Mouse (Mus musculus) left cerebral cortex, adult 11 months (tissue): ENCODE results near the gene Kdm5b.

ENCODE experiments used
- DNase-seq: peaks from one replicate; pipeline ENCODE4 v3.0.0; 2022; ENCODE audit warnings: low spot score

The Kdm5b gene

DNA sequence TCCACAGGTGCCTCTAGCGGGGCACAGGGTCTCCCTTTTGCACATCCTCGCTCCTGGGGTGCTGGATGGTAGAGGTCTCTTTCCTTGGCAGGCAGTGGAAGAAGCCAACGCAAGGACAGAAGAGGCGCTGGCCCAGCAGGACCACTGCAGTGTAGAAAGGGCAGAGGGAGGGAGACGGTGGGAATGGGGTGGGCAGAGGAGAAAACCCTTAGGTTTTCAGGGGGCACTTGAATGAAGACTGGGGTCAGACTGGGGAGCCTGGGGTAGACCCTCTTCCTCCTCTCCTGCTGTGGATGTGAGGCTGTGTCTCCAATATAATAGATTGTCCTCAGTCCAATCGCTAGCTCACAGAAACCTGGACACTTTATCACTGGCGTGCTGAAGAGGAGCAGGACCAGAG, 87.6 kb downstream of the Kdm5b start:
- DNase-seq, result no peak

DNA sequence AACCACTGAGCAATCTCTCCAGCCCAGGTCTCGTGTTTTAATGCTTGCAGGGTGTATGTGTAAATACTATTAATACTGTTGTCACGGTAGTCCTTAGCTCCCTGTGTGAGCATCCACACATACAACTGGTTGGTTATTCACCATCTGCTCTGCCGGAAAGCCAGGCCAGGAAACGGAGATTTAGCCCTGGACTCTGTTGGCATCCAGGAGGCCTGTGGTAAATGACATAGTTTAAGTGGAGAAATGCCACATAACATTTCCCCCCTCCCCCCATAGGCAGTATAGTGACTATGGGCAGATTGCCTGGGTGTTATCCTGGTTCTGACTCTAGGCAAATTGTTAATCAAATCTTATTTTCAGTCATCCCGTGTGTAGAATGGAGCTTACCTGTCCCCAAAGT, 90.8 kb downstream of the Kdm5b start:
- DNase-seq, result no peak

DNA sequence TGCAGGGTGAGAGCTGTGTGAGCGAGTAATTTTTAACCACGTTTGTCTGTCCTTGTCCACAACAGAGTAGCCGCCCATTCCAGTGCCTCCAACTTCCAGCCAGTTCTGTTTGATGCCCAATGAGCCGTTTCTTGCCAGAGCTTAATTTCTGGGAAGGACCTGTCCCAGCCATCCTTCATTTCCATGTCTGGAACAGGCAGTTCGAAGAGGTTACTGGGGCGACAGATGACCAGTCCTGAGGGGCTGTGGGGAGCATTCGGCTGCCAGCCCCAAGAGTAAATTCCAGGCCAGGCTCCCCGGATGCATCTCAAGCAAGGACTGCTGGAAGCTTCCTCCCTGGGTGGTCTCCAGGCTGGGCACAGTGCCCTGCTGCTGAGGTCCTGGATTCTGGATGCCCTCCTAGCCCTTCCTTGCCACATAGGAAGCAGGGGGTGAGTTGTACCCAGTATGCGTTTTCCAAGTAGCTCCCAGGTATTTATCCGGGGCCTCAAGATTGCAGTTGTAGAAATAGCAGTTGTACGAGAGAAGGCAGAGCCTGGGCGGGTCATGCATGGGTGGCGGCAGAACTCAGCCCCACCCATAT, 91.4 kb downstream of the Kdm5b start:
- no peak for DNase-seq

DNA sequence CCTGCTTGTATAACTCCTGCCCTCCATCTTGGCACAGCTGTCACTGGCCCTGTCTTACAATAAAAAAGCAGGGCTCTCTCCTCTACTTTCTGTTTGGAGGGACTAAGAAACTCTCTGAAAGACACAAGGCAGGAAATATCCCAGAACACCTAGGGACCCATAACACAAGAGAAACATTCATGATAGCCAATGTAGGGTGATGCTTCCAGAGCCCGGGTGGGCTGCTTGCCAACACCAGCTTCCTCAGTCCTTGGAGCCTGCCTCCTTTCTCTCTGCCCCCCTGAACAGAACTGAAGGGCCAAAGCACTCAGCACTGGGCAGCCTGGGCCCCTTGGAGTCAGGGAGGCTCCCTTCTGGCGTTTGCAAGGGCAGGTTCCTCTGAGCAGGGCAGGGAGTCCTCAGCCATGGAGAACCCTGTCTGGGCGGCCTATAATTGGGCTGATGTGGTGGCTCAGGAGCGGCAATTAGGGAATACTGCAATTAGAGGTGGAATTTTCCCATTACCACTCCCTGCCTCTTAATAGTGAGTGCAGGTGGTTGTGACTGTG, 92.0 kb downstream of the Kdm5b start:
- no peak for DNase-seq

DNA sequence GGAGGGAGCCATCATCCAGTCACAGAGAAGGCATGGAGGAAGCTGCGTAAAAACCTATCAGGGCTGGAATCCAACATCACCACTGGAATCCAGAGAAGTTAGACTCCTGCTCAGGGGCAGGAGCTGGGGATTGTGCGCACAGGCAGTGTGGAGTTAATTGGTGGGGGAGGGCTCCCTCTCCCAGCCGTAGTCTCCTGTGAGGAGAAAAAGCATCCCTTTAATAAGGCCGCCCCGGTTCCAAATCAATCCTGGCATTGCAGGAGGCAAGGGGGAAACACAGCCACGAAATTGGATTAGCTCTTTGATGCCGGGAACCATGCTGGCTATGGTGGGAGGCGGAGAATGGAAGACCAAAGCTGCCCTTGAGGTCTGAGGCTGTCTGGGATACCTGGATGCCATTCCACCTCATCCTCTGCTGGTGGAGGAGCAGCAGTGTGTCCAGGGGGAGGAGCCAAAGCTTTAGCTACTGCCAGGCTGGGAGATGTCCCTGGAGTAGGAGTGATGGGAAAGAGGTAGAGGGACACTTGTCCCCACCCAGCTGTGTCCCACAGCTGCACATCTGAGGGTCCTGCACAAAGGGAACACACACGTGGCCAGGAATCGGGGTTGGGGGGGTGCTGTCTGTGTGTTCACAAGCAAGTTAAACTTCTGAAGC, 93.8 kb downstream of the Kdm5b start:
- no peak for DNase-seq

DNA sequence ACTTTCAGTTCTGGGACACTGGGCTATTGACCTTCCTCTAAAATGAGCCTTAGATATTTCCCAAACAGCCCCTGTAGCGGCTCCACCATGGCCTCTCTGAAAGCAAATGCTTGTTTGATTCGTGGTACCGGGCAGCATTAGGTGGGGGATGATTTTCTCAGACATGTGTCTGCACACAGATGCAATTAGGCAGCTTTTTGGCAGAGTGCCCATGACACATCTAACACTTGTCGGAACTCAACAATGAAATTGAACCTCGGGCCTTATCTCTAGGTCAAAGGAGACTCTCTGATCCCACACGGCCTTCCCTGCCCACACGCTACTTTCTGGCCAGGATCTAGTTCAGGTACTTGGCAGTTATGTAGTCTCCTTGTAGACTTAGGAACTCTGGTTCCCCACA, 98.9 kb downstream of the Kdm5b start:
- no peak for DNase-seq

DNA sequence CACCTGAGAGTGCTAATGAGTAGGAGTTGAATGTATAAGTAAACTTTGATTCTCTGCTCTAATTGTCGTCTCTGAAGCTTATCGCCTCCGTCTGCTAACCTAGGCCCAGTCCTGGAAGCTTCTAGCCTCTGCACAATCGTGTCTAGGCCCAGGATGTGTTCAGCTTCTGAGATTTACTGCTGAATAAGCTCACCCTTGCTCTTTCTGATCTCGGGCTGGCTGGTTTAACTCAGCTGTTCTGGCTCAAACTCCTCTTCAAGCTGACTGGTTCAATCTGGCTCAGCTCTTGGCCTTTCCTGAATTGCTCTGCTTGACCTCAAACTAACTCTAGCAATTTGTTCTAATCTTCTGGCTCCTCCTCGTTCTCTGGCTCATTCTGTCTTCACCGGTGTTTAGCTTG, 100.2 kb downstream of the Kdm5b start:
- DNase-seq, result no peak

DNA sequence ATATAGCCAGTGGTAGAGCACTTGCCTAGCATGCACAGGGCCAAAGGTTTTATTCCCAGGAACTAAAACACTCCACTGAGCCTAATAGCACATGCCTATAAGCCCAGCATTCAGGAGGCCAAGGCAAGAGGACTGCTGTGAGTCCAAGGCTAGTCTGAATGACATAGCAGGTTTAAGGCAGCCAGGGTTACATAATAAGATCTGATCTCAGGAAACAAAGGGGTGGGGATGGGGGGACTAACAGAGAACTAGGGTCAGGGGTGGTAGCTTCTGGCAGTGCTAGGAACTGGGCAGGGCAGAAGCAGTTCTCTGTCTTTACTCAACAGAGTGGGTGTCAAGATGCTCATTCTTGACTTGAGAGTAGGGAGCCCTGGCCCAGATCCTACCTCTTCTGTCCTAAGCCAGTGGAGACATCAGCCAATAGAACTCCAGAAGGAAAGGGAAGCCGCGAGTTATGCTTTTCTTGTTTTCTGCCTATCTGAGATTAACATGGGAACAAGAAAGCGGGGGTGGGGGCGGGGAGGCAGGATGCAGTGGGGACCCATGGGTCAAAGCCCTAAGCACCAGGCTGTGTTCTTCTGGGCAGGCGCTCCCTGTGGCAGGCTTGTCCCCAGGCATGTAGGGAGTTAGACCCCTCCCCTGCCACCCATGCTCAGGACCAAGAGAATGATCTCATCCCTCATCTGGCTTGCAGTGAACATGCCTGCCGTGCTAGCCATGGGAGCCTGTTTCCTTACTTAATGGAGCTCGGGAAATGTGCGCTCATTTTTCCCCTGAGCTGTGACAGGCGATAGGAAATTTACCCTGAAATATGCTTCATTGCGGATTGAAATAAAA, 111.5 kb downstream of the Kdm5b start:
- no peak for DNase-seq

DNA sequence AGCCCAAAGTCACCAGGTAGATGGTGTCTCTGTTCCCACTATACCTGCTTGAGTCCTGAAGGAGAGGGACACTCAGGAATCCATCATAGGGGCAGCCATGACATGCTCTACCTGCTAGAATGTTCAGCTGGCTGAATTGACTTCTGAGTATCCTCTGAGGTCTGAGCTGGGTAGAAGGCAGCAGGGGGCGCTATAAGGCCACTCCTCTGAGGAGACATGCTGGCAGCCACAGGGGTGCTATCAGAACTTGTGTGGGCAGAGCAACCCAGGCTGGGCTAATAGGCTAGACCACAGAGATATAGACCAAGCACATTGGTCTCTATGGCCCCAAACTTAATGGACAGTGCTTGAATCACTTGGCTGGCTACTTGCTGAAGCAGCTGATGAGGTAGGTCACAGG, 114.3 kb downstream of the Kdm5b start:
- DNase-seq, result no peak

DNA sequence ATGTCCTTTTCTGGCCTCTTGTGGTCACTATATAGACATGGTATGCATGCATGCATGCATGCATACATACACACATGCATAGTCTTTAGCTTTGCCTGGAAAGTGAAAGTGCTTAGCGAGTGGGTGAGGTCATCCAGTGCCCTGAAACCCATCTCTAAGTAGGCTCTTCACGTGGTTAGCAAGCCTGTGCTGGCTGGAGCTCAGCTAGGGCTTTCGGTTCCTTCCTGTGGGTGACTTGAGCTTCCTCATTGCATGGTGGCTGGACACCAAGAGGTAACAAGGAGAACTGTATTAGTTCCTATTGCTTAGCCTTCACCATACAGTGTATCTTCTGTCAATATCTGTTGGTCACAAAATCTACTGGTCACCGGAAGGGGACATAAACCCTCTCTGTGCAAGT, 119.5 kb downstream of the Kdm5b start:
- DNase-seq, result no peak

DNA sequence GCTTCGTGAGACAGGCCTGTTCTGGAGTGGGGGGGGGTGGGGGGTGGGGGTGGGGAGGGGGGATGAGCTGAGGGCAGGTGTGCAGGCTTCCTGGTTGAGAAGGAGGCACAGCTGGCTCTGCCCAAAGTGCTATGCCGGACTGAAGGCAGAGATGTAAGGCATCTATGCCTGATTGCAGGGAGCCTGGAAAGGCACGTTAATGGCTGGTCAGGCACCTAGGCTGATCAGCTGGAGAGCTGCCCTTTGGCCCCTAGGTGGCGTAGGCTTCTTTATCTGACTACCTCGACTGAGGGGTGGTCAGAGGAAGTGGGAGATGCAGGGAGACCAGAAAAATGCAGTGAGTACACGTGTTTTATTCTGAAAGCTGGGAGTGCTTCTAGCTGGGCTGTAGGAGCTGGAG, 120.6 kb downstream of the Kdm5b start:
- no peak for DNase-seq

DNA sequence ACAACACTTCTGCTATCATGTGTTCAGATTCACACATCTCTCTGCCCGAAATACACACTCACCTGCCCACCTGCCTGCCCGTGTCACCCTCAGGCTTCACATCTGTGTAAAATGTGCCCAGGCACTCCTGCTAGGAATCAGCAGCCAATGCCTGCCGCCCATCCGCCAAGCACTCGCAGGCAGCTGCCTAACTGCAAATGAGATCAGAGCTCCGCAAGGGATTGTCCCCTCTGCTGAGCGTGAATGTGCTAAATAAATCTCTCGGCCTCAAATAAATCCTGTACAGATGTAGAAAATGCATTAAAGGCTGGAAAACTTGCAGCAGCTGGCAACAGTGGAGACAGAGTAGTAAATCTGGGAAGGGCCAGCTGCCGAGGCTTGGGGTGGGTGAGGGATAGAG, 122.5 kb downstream of the Kdm5b start:
- DNase-seq, result no peak
